Mouse (Mus musculus): ENCODE measurements around the gene 2700049A03Rik. TPM values are rescaled to one million over a fixed set of nuclear protein-coding genes. Genes with fewer than 3 reads are reported as not detected.
A peak's percentile ranks its signal among the peaks of the same experiment; 100 is the strongest.

2700049A03Rik gene
- total and polyA plus RNA-seq, 3 experiments, result 7.7 to 10.0 (median 9.4) TPM

GRCm38 (mm10) chr12:71139258-71139828 lies 2.7 kb downstream of the 2700049A03Rik start:
- no peaks in the 10 kb centered on the region for H3K27me3 ChIP-seq (replicated peaks)
- H3K4me1 ChIP-seq (ENCODE audit: control insufficient read depth in 1 of 2, insufficient read depth in 2 of 2), result peaks cover 5 to 20% of the 10 kb centered on the region in 2 experiments; a peak in 3 of 4 replicates
- H3K27ac ChIP-seq (ENCODE audit: insufficient read depth, low read depth), result no peak overlapping the region
- no peaks in the 10 kb centered on the region for H3K9me3 ChIP-seq (replicated peaks; ENCODE audit: low read length)
- TF ChIP-seq CTCF (conservative IDR thresholded peaks at IDR 0.05 in 1 of 2, IDR thresholded peaks at IDR 0.05 in 1 of 2; ENCODE audit: low read depth in 2 of 2, low read length in 2 of 2) (peak; percentile 20 to 45; a peak in 2 of 4 replicates), TCF12 (IDR thresholded peaks at IDR 0.05; ENCODE audit: low read depth, low read length) (no peak), RCOR1 (conservative IDR thresholded peaks at IDR 0.05; ENCODE audit: low read depth, low read length) (no peak), ZNF384 (IDR thresholded peaks at IDR 0.05; ENCODE audit: low read depth, low read length) (peak; percentile 82), USF1 (IDR thresholded peaks at IDR 0.05; ENCODE audit: low read depth, low read length) (no peak), MYC (IDR thresholded peaks at IDR 0.05; ENCODE audit: low read depth, low read length) (0 out of 2 replicates have a peak, but pooled peaks have one; percentile 23), JUN (IDR thresholded peaks at IDR 0.05; ENCODE audit: insufficient read depth, low read depth, low read length) (no peak), MXI1 (IDR thresholded peaks at IDR 0.05; ENCODE audit: low read depth, low read length) (no peak)
- H3K79me2 ChIP-seq (replicated peaks; ENCODE audit: control insufficient read depth, extremely low read depth, insufficient read depth, poor library complexity, severe bottlenecking), result peaks cover 31% of the 10 kb centered on the region
- dilution Hi-C loops (cut with MboI; ENCODE audit: extremely low pct_ligation_motif_present, extremely low pct_unique_long_range_greater_than_20kb, low sequenced_read_pairs), result no loop called here
- H3K36me3 ChIP-seq (replicated peaks in 1 of 2; ENCODE audit: control insufficient read depth in 1 of 2, insufficient read depth in 1 of 2, low read length in 1 of 2), result peaks cover 21 to 52% of the 10 kb centered on the region in 2 experiments
- in situ Hi-C loops (cut with MboI; ENCODE audit: low pct_ligation_motif_present, low pct_unique_long_range_greater_than_20kb, low sequenced_read_pairs), result loop anchor here (25.0 kb wide), 1 partner anchor 573 kb away; no protein-coding TSS in a partner anchor
- no peak overlapping the region for H3K4me2 ChIP-seq (ENCODE audit: insufficient read depth, low read depth, poor library complexity, severe bottlenecking)
- no peak for DNase-seq (ENCODE audit: extremely low read depth)
- no peak overlapping the region for H3K9ac ChIP-seq (ENCODE audit: insufficient read depth, low read depth)
- no peak overlapping the region for H3K4me3 ChIP-seq (replicated peaks in 1 of 3; ENCODE audit: low read depth in 2 of 3, low read length in 2 of 3, poor library complexity in 1 of 3)

GRCm38 (mm10) chr12:71141189-71141588 lies 4.5 kb downstream of the 2700049A03Rik start:
- Histone ChIP-seq H3K9ac (ENCODE audit: insufficient read depth, low read depth) (no peak overlapping the region), H3K79me2 (replicated peaks; ENCODE audit: control insufficient read depth, extremely low read depth, insufficient read depth, poor library complexity, severe bottlenecking) (peaks cover 15% of the 10 kb centered on the region), H3K9me3 (replicated peaks; ENCODE audit: low read length) (no peaks in the 10 kb centered on the region), H3K4me3 (replicated peaks in 1 of 3; ENCODE audit: low read depth in 2 of 3, low read length in 2 of 3, poor library complexity in 1 of 3) (no peak overlapping the region), H3K36me3 (replicated peaks in 1 of 2; ENCODE audit: control insufficient read depth in 1 of 2, insufficient read depth in 1 of 2, low read length in 1 of 2) (peaks cover 26 to 64% of the 10 kb centered on the region in 2 experiments), H3K27me3 (replicated peaks) (no peaks in the 10 kb centered on the region), H3K4me2 (ENCODE audit: insufficient read depth, low read depth, poor library complexity, severe bottlenecking) (no peak overlapping the region), H3K4me1 (ENCODE audit: control insufficient read depth in 1 of 2, insufficient read depth in 2 of 2) (peaks cover 0 to 13% of the 10 kb centered on the region in 2 experiments; a peak in 1 of 4 replicates), H3K27ac (ENCODE audit: insufficient read depth, low read depth) (no peak overlapping the region)
- TF ChIP-seq JUN (IDR thresholded peaks at IDR 0.05; ENCODE audit: insufficient read depth, low read depth, low read length) (no peak), E2F4 (IDR thresholded peaks at IDR 0.05; ENCODE audit: insufficient replicate concordance, low read depth, low read length) (no peak), USF2 (conservative IDR thresholded peaks at IDR 0.05; ENCODE audit: low read depth, low read length) (no peak)
- in situ Hi-C loops (cut with MboI; ENCODE audit: low pct_ligation_motif_present, low pct_unique_long_range_greater_than_20kb, low sequenced_read_pairs), result loop anchor here (25.0 kb wide), 1 partner anchor 571 kb away; no protein-coding TSS in a partner anchor
- no peak for DNase-seq (ENCODE audit: extremely low read depth)
- dilution Hi-C loops (cut with MboI; ENCODE audit: extremely low pct_ligation_motif_present, extremely low pct_unique_long_range_greater_than_20kb, low sequenced_read_pairs), result no loop called here

- no peak overlapping the region for H3K4me3 ChIP-seq (replicated peaks in 1 of 3; ENCODE audit: low read depth in 2 of 3, low read length in 2 of 3, poor library complexity in 1 of 3)
- peak; percentile 56 for DNase-seq (ENCODE audit: extremely low read depth)
- no peaks in the 10 kb centered on the region for H3K79me2 ChIP-seq (replicated peaks; ENCODE audit: control insufficient read depth, extremely low read depth, insufficient read depth, poor library complexity, severe bottlenecking)
- no peak overlapping the region for H3K9ac ChIP-seq (ENCODE audit: insufficient read depth, low read depth)
- dilution Hi-C loops (cut with MboI; ENCODE audit: extremely low pct_ligation_motif_present, extremely low pct_unique_long_range_greater_than_20kb, low sequenced_read_pairs) (no loop called here), in situ Hi-C loops (cut with MboI; ENCODE audit: low pct_ligation_motif_present, low pct_unique_long_range_greater_than_20kb, low sequenced_read_pairs) (loop anchor here (25.0 kb wide), 1 partner anchor 565 kb away; no protein-coding TSS in a partner anchor)
- H3K4me2 ChIP-seq (ENCODE audit: insufficient read depth, low read depth, poor library complexity, severe bottlenecking), result no peak overlapping the region
- no peak overlapping the region for H3K27ac ChIP-seq (ENCODE audit: insufficient read depth, low read depth)
- H3K9me3 ChIP-seq (replicated peaks; ENCODE audit: low read length), result no peaks in the 10 kb centered on the region
- peaks cover 42 to 86% of the 10 kb centered on the region in 2 experiments for H3K36me3 ChIP-seq (replicated peaks in 1 of 2; ENCODE audit: control insufficient read depth in 1 of 2, insufficient read depth in 1 of 2, low read length in 1 of 2)
- H3K27me3 ChIP-seq (replicated peaks), result no peaks in the 10 kb centered on the region
- H3K4me1 ChIP-seq (ENCODE audit: control insufficient read depth in 1 of 2, insufficient read depth in 2 of 2), result peaks cover 0 to 4% of the 10 kb centered on the region in 2 experiments; a peak in 1 of 4 replicates
- TF ChIP-seq MEF2A (IDR thresholded peaks at IDR 0.05; ENCODE audit: borderline replicate concordance, low read depth, low read length) (no peak), POLR2AphosphoS2 (IDR thresholded peaks at IDR 0.05; ENCODE audit: low read depth, low read length) (no peak), UBTF (IDR thresholded peaks at IDR 0.05; ENCODE audit: low read depth, low read length) (no peak), ETS1 (conservative IDR thresholded peaks at IDR 0.05; ENCODE audit: low read depth, low read length) (no peak), CTCF (conservative IDR thresholded peaks at IDR 0.05 in 1 of 2, IDR thresholded peaks at IDR 0.05 in 1 of 2; ENCODE audit: low read depth in 2 of 2, low read length in 2 of 2) (peak; percentile 73 to 77), MAZ (IDR thresholded peaks at IDR 0.05; ENCODE audit: low read depth, low read length) (no peak), TCF12 (IDR thresholded peaks at IDR 0.05; ENCODE audit: low read depth, low read length) (no peak), ZMIZ1 (IDR thresholded peaks at IDR 0.05; ENCODE audit: low read depth, low read length) (no peak), EP300 (IDR thresholded peaks at IDR 0.05; ENCODE audit: low read length) (no peak), PAX5 (IDR thresholded peaks at IDR 0.05; ENCODE audit: low read length) (no peak), JUN (IDR thresholded peaks at IDR 0.05; ENCODE audit: insufficient read depth, low read depth, low read length) (no peak), GABPA (IDR thresholded peaks at IDR 0.05; ENCODE audit: insufficient replicate concordance, low read depth, low read length) (no peak), KAT2A (IDR thresholded peaks at IDR 0.05; ENCODE audit: insufficient replicate concordance, low read length) (no peak), NELFE (IDR thresholded peaks at IDR 0.05; ENCODE audit: low read depth, low read length) (no peak), SMC3 (IDR thresholded peaks at IDR 0.05; ENCODE audit: low read depth, low read length) (peak; percentile 50), E2F4 (IDR thresholded peaks at IDR 0.05; ENCODE audit: insufficient replicate concordance, low read depth, low read length) (no peak), RAD21 (IDR thresholded peaks at IDR 0.05; ENCODE audit: low read depth, low read length) (peak; percentile 62)
Measured at GRCm38 (mm10) chr12:71147641-71148040, 11.0 kb downstream of the 2700049A03Rik start.
